Mouse (Mus musculus): ENCODE data around the gene Rhov.

DNA sequence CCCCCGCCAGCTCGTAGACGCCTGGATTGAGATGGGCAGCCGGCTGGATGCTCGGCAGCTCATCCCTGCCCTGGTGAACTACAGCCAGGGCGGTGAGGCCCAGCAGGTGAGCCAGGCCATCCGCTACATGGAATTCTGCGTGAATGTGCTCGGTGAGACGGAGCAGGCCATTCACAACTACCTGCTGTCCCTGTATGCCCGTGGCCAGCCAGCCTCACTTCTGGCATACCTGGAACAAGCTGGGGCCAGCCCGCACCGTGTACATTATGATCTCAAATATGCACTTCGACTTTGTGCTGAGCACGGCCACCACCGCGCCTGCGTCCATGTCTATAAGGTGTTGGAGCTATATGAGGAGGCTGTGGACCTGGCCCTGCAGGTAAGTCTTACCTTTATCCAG, 23.3 kb upstream of the Rhov start:
- TF ChIP-seq CTCF (IDR thresholded peaks at IDR 0.05; ENCODE audit: low read depth): no peak
- TF ChIP-seq EP300 (IDR thresholded peaks at IDR 0.05; ENCODE audit: low read depth): no peak

Data from heart, postnatal 0 days (tissue).